Mouse (Mus musculus): Measurements from ENCODE around the gene Cemip2. TPM values are rescaled to one million over a fixed set of nuclear protein-coding genes. Genes with fewer than 3 reads are reported as not detected.

Cemip2 gene
- polyA plus RNA-seq, 1 experiment, result 12.6 TPM

- no peaks in the 10 kb centered on the region for H3K36me3 ChIP-seq (ENCODE audit: control insufficient read depth, insufficient read depth)
- H3K79me2 ChIP-seq (ENCODE audit: control insufficient read depth, insufficient read depth), result no peaks in the 10 kb centered on the region
- no peak overlapping the region for H3K4me3 ChIP-seq (ENCODE audit: insufficient read depth, poor library complexity, severe bottlenecking)
- H3ac ChIP-seq (ENCODE audit: control insufficient read depth, insufficient read length, low read depth), result no peak overlapping the region
- no peaks in the 10 kb centered on the region for H3K79me3 ChIP-seq (ENCODE audit: low read depth)
- no peaks in the 10 kb centered on the region for H3K27me3 ChIP-seq (ENCODE audit: control insufficient read depth, insufficient read depth, insufficient read length)
- TF ChIP-seq MAX (IDR thresholded peaks at IDR 0.05) (no peak), USF1 (IDR thresholded peaks at IDR 0.05; ENCODE audit: low read depth) (no peak), MYOD1 (IDR thresholded peaks at IDR 0.05; ENCODE audit: control insufficient read depth, insufficient read length, low read depth) (no peak), MYOG (IDR thresholded peaks at IDR 0.05; ENCODE audit: control insufficient read depth, extremely low read depth, insufficient read length) (no peak), FOSL1 (IDR thresholded peaks at IDR 0.05; ENCODE audit: insufficient read depth, low read length, poor library complexity, severe bottlenecking) (no peak), CTCF (IDR thresholded peaks at IDR 0.05; ENCODE audit: control insufficient read depth, insufficient read depth, insufficient read length) (no peak), CEBPB (IDR thresholded peaks at IDR 0.05; ENCODE audit: low read depth) (no peak)
These were observed 6.6 kb upstream of the Cemip2 start for GRCm38 (mm10) chr19:21771586-21771985.

- Histone ChIP-seq H3K4me3 (ENCODE audit: insufficient read depth, poor library complexity, severe bottlenecking) (no peak overlapping the region), H3K36me3 (ENCODE audit: control insufficient read depth, insufficient read depth) (no peaks in the 10 kb centered on the region), H3ac (ENCODE audit: control insufficient read depth, insufficient read length, low read depth) (no peak overlapping the region), H3K79me3 (ENCODE audit: low read depth) (no peaks in the 10 kb centered on the region), H3K27me3 (ENCODE audit: control insufficient read depth, insufficient read depth, insufficient read length) (no peaks in the 10 kb centered on the region), H3K79me2 (ENCODE audit: control insufficient read depth, insufficient read depth) (peaks cover 2% of the 10 kb centered on the region)
- TF ChIP-seq USF1 (IDR thresholded peaks at IDR 0.05; ENCODE audit: low read depth), result no peak
- TF ChIP-seq MYOD1 (IDR thresholded peaks at IDR 0.05; ENCODE audit: control insufficient read depth, insufficient read length, low read depth), result no peak
These were observed 4.5 kb upstream of the Cemip2 start for GRCm38 (mm10) chr19:21773621-21774020.

- Histone ChIP-seq H3K27me3 (ENCODE audit: control insufficient read depth, insufficient read depth, insufficient read length) (no peaks in the 10 kb centered on the region), H3K36me3 (ENCODE audit: control insufficient read depth, insufficient read depth) (no peaks in the 10 kb centered on the region), H3K79me2 (ENCODE audit: control insufficient read depth, insufficient read depth) (peaks cover 22% of the 10 kb centered on the region), H3K4me3 (ENCODE audit: insufficient read depth, poor library complexity, severe bottlenecking) (no peak overlapping the region), H3K79me3 (ENCODE audit: low read depth) (peaks cover 8% of the 10 kb centered on the region), H3ac (ENCODE audit: control insufficient read depth, insufficient read length, low read depth) (no peak overlapping the region)
- TF ChIP-seq CTCF (IDR thresholded peaks at IDR 0.05; ENCODE audit: control insufficient read depth, insufficient read depth, insufficient read length), result no peak
- no peak for TF ChIP-seq MAX (IDR thresholded peaks at IDR 0.05)
- TF ChIP-seq FOSL1 (IDR thresholded peaks at IDR 0.05; ENCODE audit: insufficient read depth, low read length, poor library complexity, severe bottlenecking), result no peak
- no peak for TF ChIP-seq CEBPB (IDR thresholded peaks at IDR 0.05; ENCODE audit: low read depth)
- no peak for TF ChIP-seq USF1 (IDR thresholded peaks at IDR 0.05; ENCODE audit: low read depth)
- no peak for TF ChIP-seq MYOG (IDR thresholded peaks at IDR 0.05; ENCODE audit: control insufficient read depth, extremely low read depth, insufficient read length)
- TF ChIP-seq MYOD1 (IDR thresholded peaks at IDR 0.05; ENCODE audit: control insufficient read depth, insufficient read length, low read depth), result no peak
These were observed 2.5 kb upstream of the Cemip2 start for GRCm38 (mm10) chr19:21775629-21776028.

GRCm38 (mm10) chr19:21776671-21777070 lies 1.5 kb upstream of the Cemip2 start:
- Histone ChIP-seq H3K79me3 (ENCODE audit: low read depth) (peaks cover 11% of the 10 kb centered on the region), H3ac (ENCODE audit: control insufficient read depth, insufficient read length, low read depth) (no peak overlapping the region), H3K4me3 (ENCODE audit: insufficient read depth, poor library complexity, severe bottlenecking) (no peak overlapping the region), H3K36me3 (ENCODE audit: control insufficient read depth, insufficient read depth) (no peaks in the 10 kb centered on the region), H3K79me2 (ENCODE audit: control insufficient read depth, insufficient read depth) (peaks cover 33% of the 10 kb centered on the region), H3K27me3 (ENCODE audit: control insufficient read depth, insufficient read depth, insufficient read length) (no peaks in the 10 kb centered on the region)
- TF ChIP-seq CEBPB (IDR thresholded peaks at IDR 0.05; ENCODE audit: low read depth), result no peak
- TF ChIP-seq USF1 (IDR thresholded peaks at IDR 0.05; ENCODE audit: low read depth), result no peak
- no peak for TF ChIP-seq MAX (IDR thresholded peaks at IDR 0.05)
- TF ChIP-seq CTCF (IDR thresholded peaks at IDR 0.05; ENCODE audit: control insufficient read depth, insufficient read depth, insufficient read length), result no peak
- TF ChIP-seq MYOG (IDR thresholded peaks at IDR 0.05; ENCODE audit: control insufficient read depth, extremely low read depth, insufficient read length), result no peak
- no peak for TF ChIP-seq MYOD1 (IDR thresholded peaks at IDR 0.05; ENCODE audit: control insufficient read depth, insufficient read length, low read depth)
- TF ChIP-seq FOSL1 (IDR thresholded peaks at IDR 0.05; ENCODE audit: insufficient read depth, low read length, poor library complexity, severe bottlenecking), result no peak

- TF ChIP-seq MAX (IDR thresholded peaks at IDR 0.05) (no peak), FOSL1 (IDR thresholded peaks at IDR 0.05; ENCODE audit: insufficient read depth, low read length, poor library complexity, severe bottlenecking) (no peak), CEBPB (IDR thresholded peaks at IDR 0.05; ENCODE audit: low read depth) (peak; percentile 19), USF1 (IDR thresholded peaks at IDR 0.05; ENCODE audit: low read depth) (no peak), CTCF (IDR thresholded peaks at IDR 0.05; ENCODE audit: control insufficient read depth, insufficient read depth, insufficient read length) (no peak)
- Histone ChIP-seq H3K79me2 (ENCODE audit: control insufficient read depth, insufficient read depth) (peaks cover 39% of the 10 kb centered on the region), H3K36me3 (ENCODE audit: control insufficient read depth, insufficient read depth) (no peaks in the 10 kb centered on the region), H3K79me3 (ENCODE audit: low read depth) (peaks cover 16% of the 10 kb centered on the region), H3K27me3 (ENCODE audit: control insufficient read depth, insufficient read depth, insufficient read length) (no peaks in the 10 kb centered on the region), H3K4me3 (ENCODE audit: insufficient read depth, poor library complexity, severe bottlenecking) (no peak overlapping the region), H3ac (ENCODE audit: control insufficient read depth, insufficient read length, low read depth) (no peak overlapping the region)
These were observed 891 bp upstream of the Cemip2 start for GRCm38 (mm10) chr19:21777171-21777731.

GRCm38 (mm10) chr19:21779106-21779505 lies 964 bp downstream of the Cemip2 start:
- Histone ChIP-seq H3ac (ENCODE audit: control insufficient read depth, insufficient read length, low read depth) (peak overlapping the region; percentile 97), H3K79me2 (ENCODE audit: control insufficient read depth, insufficient read depth) (peaks cover 57% of the 10 kb centered on the region), H3K4me3 (ENCODE audit: insufficient read depth, poor library complexity, severe bottlenecking) (peak overlapping the region; percentile 62), H3K27me3 (ENCODE audit: control insufficient read depth, insufficient read depth, insufficient read length) (no peaks in the 10 kb centered on the region), H3K36me3 (ENCODE audit: control insufficient read depth, insufficient read depth) (no peaks in the 10 kb centered on the region), H3K79me3 (ENCODE audit: low read depth) (peaks cover 28% of the 10 kb centered on the region)
- TF ChIP-seq MYOD1 (IDR thresholded peaks at IDR 0.05; ENCODE audit: control insufficient read depth, insufficient read length, low read depth), result no peak
- no peak for TF ChIP-seq MAX (IDR thresholded peaks at IDR 0.05)
- TF ChIP-seq FOSL1 (IDR thresholded peaks at IDR 0.05; ENCODE audit: insufficient read depth, low read length, poor library complexity, severe bottlenecking), result no peak
- no peak for TF ChIP-seq CEBPB (IDR thresholded peaks at IDR 0.05; ENCODE audit: low read depth)
- TF ChIP-seq MYOG (IDR thresholded peaks at IDR 0.05; ENCODE audit: control insufficient read depth, extremely low read depth, insufficient read length), result no peak
